Mouse (Mus musculus): ENCODE data around the gene Actl10.

The Actl10 gene

GRCm38 (mm10) chr2:154550937-154551336 lies 639 bp upstream of the Actl10 start:
- no peak for DNase-seq (ENCODE audit: low spot score)

- DNase-seq (ENCODE audit: low spot score), result no peak
These were observed 351 bp downstream of the Actl10 start for GRCm38 (mm10) chr2:154551927-154552326.

GRCm38 (mm10) chr2:154552424-154552907 lies 890 bp downstream of the Actl10 start:
- no peak for DNase-seq (ENCODE audit: low spot score)

GRCm38 (mm10) chr2:154555235-154555634 lies 3.7 kb downstream of the Actl10 start:
- no peak for DNase-seq (ENCODE audit: low spot score)

- DNase-seq (ENCODE audit: low spot score), result no peak
These were observed 5.7 kb downstream of the Actl10 start for GRCm38 (mm10) chr2:154557184-154557832.

- DNase-seq (ENCODE audit: low spot score), result no peak
These were observed 6.9 kb downstream of the Actl10 start, which contains the start of gene Necab3 for GRCm38 (mm10) chr2:154558264-154559039. TSS of gene Necab3 (minus strand) at chr2:154558890.

GRCm38 (mm10) chr2:154563612-154564170 lies 12.1 kb downstream of the Actl10 start:
- no peak for DNase-seq (ENCODE audit: low spot score)

GRCm38 (mm10) chr2:154565562-154565961 lies 14.0 kb downstream of the Actl10 start:
- DNase-seq (ENCODE audit: low spot score), result no peak

GRCm38 (mm10) chr2:154566641-154567040 lies 15.1 kb downstream of the Actl10 start:
- DNase-seq (ENCODE audit: low spot score), result no peak

- no peak for DNase-seq (ENCODE audit: low spot score)
These were observed 16.2 kb downstream of the Actl10 start for GRCm38 (mm10) chr2:154567766-154568165.

GRCm38 (mm10) chr2:154568329-154569070 lies 16.9 kb downstream of the Actl10 start:
- no peak for DNase-seq (ENCODE audit: low spot score)

GRCm38 (mm10) chr2:154569071-154569748 lies 17.6 kb downstream of the Actl10 start:
- no peak for DNase-seq (ENCODE audit: low spot score)

- DNase-seq (ENCODE audit: low spot score), result peak; percentile 72
These were observed 18.3 kb downstream of the Actl10 start, which contains the start of gene E2f1 for GRCm38 (mm10) chr2:154569836-154570286. TSS of gene E2f1 (minus strand) at chr2:154569892.

GRCm38 (mm10) chr2:154570666-154571065 lies 19.1 kb downstream of the Actl10 start:
- no peak for DNase-seq (ENCODE audit: low spot score)

GRCm38 (mm10) chr2:154571266-154571665 lies 19.7 kb downstream of the Actl10 start:
- DNase-seq (ENCODE audit: low spot score), result no peak

- DNase-seq (ENCODE audit: low spot score), result no peak
These were observed 20.4 kb downstream of the Actl10 start for GRCm38 (mm10) chr2:154571976-154572375.

- DNase-seq (ENCODE audit: low spot score), result no peak
These were observed 21.4 kb downstream of the Actl10 start for GRCm38 (mm10) chr2:154572996-154573395.

GRCm38 (mm10) chr2:154574271-154574670 lies 22.7 kb downstream of the Actl10 start:
- no peak for DNase-seq (ENCODE audit: low spot score)

GRCm38 (mm10) chr2:154576876-154577743 lies 25.5 kb downstream of the Actl10 start:
- no peak for DNase-seq (ENCODE audit: low spot score)

GRCm38 (mm10) chr2:154577744-154578067 lies 26.1 kb downstream of the Actl10 start:
- DNase-seq (ENCODE audit: low spot score), result no peak

- no peak for DNase-seq (ENCODE audit: low spot score)
These were observed 29.0 kb downstream of the Actl10 start for GRCm38 (mm10) chr2:154580586-154580985.

Data from layer of hippocampus, adult 9-10 months (tissue).